Mouse (Mus musculus) hindbrain, postnatal 0 days (tissue): Measurements from ENCODE around the gene Fndc3b. TPM values are rescaled to one million over a fixed set of nuclear protein-coding genes. Genes with fewer than 3 reads are reported as not detected.

ENCODE experiments used
- ATAC-seq: fragments of 200-750 bp; cut with Nextera tagmentation; 2 replicates; pipeline ENCODE4 v1.8.0; 2017; ENCODE audit warnings: mild to moderate bottlenecking, moderate TSS enrichment, moderate library complexity
- DNase-seq: peaks from one replicate; pipeline ENCODE4 v3.0.0-alpha.2; 2015; ENCODE audit warnings: low spot score
- H3K27ac ChIP-seq: fragments of 300-500 bp; sonication (generic); 2 replicates; pipeline ENCODE4 v1.5.1; 2014; ENCODE audit warnings: mild to moderate bottlenecking
- H3K27me3 ChIP-seq: fragments of 300-500 bp; sonication (generic); 2 replicates; pipeline ENCODE4 v1.6.1; 2014; ENCODE audit warnings: low read length, mixed read lengths; ENCODE audit not compliant: insufficient read depth
- H3K36me3 ChIP-seq: fragments of 300-500 bp; sonication (generic); 2 replicates; pipeline ENCODE4 v1.6.1; 2014; ENCODE audit warnings: low read length, mixed read lengths; ENCODE audit not compliant: insufficient read depth
- H3K4me1 ChIP-seq: fragments of 300-500 bp; sonication (generic); 2 replicates; pipeline ENCODE4 v1.6.1; 2014; ENCODE audit warnings: antibody characterized with exemption, low read length, mixed read lengths; ENCODE audit not compliant: insufficient read depth
- H3K4me2 ChIP-seq: fragments of 300-500 bp; sonication (generic); 2 replicates; pipeline ENCODE4 v1.6.1; 2014; ENCODE audit warnings: low read depth, mild to moderate bottlenecking, low read length, moderate library complexity, mixed read lengths
- H3K4me3 ChIP-seq: fragments of 300-500 bp; sonication (generic); 2 replicates; pipeline ENCODE4 v1.5.1; 2014; ENCODE audit warnings: low read length
- H3K9ac ChIP-seq: fragments of 300-500 bp; sonication (generic); replicated peaks from 2 replicates; pipeline ENCODE4 v1.6.1; 2014; ENCODE audit warnings: mild to moderate bottlenecking, low read length, moderate library complexity, mixed read lengths
- H3K9me3 ChIP-seq: fragments of 300-500 bp; sonication (generic); 2 replicates; pipeline ENCODE4 v1.6.1; 2016; ENCODE audit warnings: low read length, mixed read lengths
- CTCF ChIP-seq: IDR thresholded peaks from 2 replicates; pipeline ENCODE4 v1.5.1; 2016; ENCODE audit warnings: antibody characterized with exemption, control low read depth, low read depth
- WGBS: fragments of 180-500 bp; shearing (Covaris S2); extraction: QIAGEN DNeasy Blood & Tissue Kit; methylation state at CpG from one replicate; pipeline ENCODE4 v1.1.7; 2014; 5-methylcytosine and 5-hydroxymethylcytosine counted together
- polyA plus RNA-seq: library from polyadenylated mRNA; unstranded; fragments of >200 nt; fragmentation: Nextera tagmentation; extraction: Ambion mirVana; gene quantifications from 2 replicates; pipeline ENCODE4 v1.2.1, GENCODE M21; 2015
- total RNA-seq: library from RNA; depleted of rRNA; stranded (reverse); fragments of >200 nt; gene quantifications from 2 replicates; pipeline ENCODE4 v1.2.3, GENCODE M21; 2014

The Fndc3b gene
- total and polyA plus RNA-seq, 2 experiments from 2014 or later = 4.6 to 16.0 TPM

DNA sequence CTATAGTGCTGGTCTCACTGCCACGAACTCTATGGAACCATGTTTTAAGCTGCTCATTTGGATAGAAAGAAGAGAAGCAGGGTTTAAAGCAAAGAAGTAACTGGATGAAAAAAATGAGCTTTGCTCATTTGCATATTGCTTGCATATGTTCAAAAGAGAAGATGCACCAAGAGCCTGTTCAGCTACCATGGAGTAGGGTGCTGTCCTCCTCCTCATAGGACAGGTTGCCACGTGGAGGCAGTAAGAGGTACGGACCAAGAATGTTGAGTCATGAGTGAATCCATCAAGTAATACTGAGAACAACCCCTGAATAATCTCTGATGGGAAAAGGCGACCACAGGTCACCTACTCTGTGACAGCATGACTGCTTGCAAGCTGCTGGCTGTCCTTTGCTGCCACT, 226.0 kb downstream of the Fndc3b start:
- Histone ChIP-seq H3K9me3 (no peaks in the 10 kb centered on the region), H3K4me3 (no peak overlapping the region), H3K4me2 (no peak overlapping the region), H3K9ac (no peak overlapping the region), H3K27me3 (no peaks in the 10 kb centered on the region), H3K4me1 (no peaks in the 10 kb centered on the region), H3K27ac (no peak overlapping the region), H3K36me3 (no peaks in the 10 kb centered on the region)
- DNase-seq (no peak), ATAC-seq (no peak)
- 89% methylated on average over 4 of the region's 4 CpGs for WGBS
- TF ChIP-seq CTCF = no peak

DNA sequence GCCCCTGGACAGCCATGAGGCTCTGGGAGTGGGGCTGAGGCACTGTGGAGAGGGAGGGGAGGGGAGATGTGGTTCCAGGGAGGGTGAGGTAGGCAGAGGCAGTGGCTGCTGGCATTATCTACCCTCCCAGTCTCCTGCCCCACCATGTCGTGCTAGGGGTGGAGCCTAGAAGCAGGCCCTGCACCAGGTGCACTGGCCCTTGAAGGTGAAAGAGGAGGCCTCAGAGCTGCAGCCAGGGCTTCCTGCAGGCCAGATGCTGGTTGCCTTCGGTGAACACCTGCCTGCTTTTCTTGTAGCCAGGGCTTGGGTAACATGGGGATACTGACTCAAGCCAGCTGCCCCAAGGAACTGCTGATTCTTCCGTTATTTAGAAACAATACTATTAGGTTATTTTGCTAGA, 226.4 kb downstream of the Fndc3b start:
- H3K27me3 ChIP-seq = no peaks in the 10 kb centered on the region
- H3K4me3 ChIP-seq = no peak overlapping the region
- H3K9ac ChIP-seq = no peak overlapping the region
- no peak for TF ChIP-seq CTCF
- no peaks in the 10 kb centered on the region for H3K9me3 ChIP-seq
- H3K27ac ChIP-seq = no peak overlapping the region
- H3K4me1 ChIP-seq = no peaks in the 10 kb centered on the region
- ATAC-seq (no peak), DNase-seq (no peak)
- H3K4me2 ChIP-seq = no peak overlapping the region
- no peaks in the 10 kb centered on the region for H3K36me3 ChIP-seq
- WGBS = 65% methylated on average over 3 of the region's 3 CpGs

DNA sequence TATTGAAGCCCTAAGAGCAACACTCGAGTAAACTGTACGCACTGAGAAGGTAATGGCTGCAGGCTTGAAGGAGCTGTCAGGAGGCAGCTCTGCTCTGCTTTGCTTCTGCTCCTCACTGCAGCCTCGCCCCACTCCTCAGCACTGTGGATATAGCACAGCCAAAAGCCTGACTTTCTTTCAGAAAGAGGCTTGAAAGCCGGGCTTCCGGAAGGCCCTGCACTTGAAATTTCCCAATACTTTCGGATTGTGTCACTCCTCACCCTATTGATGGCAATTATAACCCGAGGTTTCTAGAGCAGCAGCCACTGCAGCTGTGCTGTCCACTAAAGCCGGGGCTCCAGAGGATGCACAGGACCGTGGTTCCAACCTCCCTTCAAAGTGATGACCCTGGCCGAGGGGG, 227.3 kb downstream of the Fndc3b start:
- Histone ChIP-seq H3K27ac (no peak overlapping the region), H3K4me1 (no peaks in the 10 kb centered on the region), H3K9me3 (no peaks in the 10 kb centered on the region), H3K36me3 (no peaks in the 10 kb centered on the region), H3K4me3 (no peak overlapping the region), H3K27me3 (no peaks in the 10 kb centered on the region), H3K9ac (no peak overlapping the region), H3K4me2 (no peak overlapping the region)
- ATAC-seq (no peak), DNase-seq (no peak)
- no peak for TF ChIP-seq CTCF
- 91% methylated on average over 10 of the region's 10 CpGs for whole genome bisulfite sequencing

DNA sequence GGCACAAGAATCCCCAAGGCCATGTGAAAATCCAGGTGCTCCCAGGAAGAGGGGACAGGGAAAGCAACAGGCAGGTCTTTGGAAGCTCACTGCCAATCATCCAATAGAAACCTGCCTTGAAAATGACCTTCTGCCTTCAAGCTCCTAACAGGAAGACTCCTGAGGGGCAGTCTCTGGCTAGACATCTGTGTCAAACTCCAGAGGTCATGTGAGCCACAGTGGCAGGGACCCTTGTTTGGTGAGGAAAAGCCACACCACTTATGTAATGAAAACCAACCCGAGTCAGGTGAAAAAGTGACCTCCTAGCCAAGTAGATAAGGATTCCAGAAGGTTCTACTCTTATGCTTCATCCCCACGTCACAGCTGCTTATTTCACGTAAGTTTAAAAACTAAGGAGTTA, 227.8 kb downstream of the Fndc3b start:
- Histone ChIP-seq H3K4me1 (no peaks in the 10 kb centered on the region), H3K4me2 (no peak overlapping the region), H3K9ac (no peak overlapping the region), H3K36me3 (no peaks in the 10 kb centered on the region), H3K27ac (no peak overlapping the region), H3K9me3 (no peaks in the 10 kb centered on the region), H3K4me3 (no peak overlapping the region), H3K27me3 (no peaks in the 10 kb centered on the region)
- no peak for ATAC-seq
- TF ChIP-seq CTCF = no peak
- no peak for DNase-seq
- WGBS = 86% methylated on average over 3 of the region's 3 CpGs

DNA sequence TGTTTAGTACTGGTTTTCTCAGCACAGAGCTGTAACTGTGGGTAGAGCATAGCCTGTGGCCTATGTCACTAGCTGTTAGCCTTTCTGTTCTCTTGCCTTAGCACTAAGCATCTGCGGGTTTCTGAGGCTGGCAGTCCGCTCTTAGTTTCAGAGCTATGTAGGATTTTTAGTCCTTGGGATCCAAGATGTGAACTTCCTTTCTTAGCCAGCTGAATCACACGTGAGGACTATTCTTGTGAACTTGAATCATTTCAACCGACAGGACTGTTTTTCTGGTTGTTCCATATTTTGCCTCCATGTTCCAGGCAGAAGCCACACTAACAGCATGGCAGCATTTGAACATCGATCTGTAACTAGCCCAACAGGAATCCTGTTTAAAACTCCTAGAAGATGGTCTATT, 229.4 kb downstream of the Fndc3b start:
- H3K4me3 ChIP-seq = no peak overlapping the region
- 95% methylated on average over 5 of the region's 5 CpGs for WGBS
- no peak overlapping the region for H3K4me2 ChIP-seq
- no peaks in the 10 kb centered on the region for H3K36me3 ChIP-seq
- DNase-seq (no peak), ATAC-seq (no peak)
- no peaks in the 10 kb centered on the region for H3K4me1 ChIP-seq
- H3K27ac ChIP-seq = no peak overlapping the region
- no peak for TF ChIP-seq CTCF
- H3K27me3 ChIP-seq = no peaks in the 10 kb centered on the region
- no peaks in the 10 kb centered on the region for H3K9me3 ChIP-seq
- no peak overlapping the region for H3K9ac ChIP-seq

DNA sequence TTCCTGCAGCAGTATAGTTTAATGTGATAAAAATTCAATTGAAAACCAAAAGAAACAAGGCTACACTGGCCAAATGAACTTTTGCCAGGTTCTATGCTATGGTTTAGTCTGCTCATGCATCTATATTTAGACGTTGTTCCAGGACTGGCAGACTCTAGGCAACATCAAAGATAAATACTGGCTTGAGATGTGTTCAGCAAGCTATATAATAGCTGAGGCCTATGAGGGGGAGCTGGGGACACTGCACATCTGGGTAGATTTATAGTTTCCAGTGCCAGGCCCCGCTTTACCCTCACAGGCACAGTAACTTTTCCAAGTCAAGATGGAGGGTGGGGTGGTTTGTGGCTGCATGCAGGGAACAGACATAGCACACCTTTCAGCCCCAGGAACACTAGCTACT, 231.7 kb downstream of the Fndc3b start:
- TF ChIP-seq CTCF = no peak
- 69% methylated on average over 2 of the region's 2 CpGs for WGBS
- ATAC-seq (no peak), DNase-seq (no peak)
- Histone ChIP-seq H3K9me3 (no peaks in the 10 kb centered on the region), H3K4me1 (no peaks in the 10 kb centered on the region), H3K9ac (no peak overlapping the region), H3K36me3 (no peaks in the 10 kb centered on the region), H3K27ac (no peak overlapping the region), H3K27me3 (no peaks in the 10 kb centered on the region), H3K4me2 (no peak overlapping the region), H3K4me3 (no peak overlapping the region)

DNA sequence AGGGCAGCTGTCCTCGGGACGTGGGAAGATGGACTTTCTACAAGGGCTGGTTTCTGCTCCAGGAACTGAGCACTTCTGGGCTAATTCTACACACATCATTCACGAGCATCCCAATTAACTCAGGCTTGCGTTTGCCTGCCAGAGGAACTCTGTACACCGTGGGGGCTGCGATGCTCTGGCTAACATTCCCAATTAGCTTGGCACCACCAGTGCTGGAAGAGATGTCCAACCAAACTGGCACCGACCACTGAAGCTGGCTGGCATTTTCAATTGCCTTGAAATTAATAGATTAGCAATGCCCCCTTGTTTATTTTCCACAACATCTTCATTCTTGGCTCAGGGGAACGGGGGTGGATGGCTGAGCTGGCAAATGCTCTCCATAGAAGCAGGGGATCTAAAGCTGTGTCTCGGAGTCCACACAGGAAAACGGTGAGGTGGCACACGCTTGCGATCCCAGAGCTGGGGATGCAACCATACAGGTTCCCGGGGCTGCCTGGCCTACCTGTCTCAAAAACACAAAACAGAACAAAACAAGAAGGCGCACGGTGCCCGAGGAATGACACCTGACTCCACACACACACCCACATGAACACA, 232.4 kb downstream of the Fndc3b start:
- peak overlapping the region; percentile 41; the same call in 1 of the 2 replicates for H3K27ac ChIP-seq
- H3K27me3 ChIP-seq = no peaks in the 10 kb centered on the region
- no peaks in the 10 kb centered on the region for H3K4me1 ChIP-seq
- no peak overlapping the region for H3K4me3 ChIP-seq
- no peaks in the 10 kb centered on the region for H3K36me3 ChIP-seq
- peak; percentile 78 for DNase-seq
- 49% methylated on average over 16 of the region's 16 CpGs for WGBS
- TF ChIP-seq CTCF = no peak
- no peaks in the 10 kb centered on the region for H3K9me3 ChIP-seq
- no peak overlapping the region for H3K9ac ChIP-seq
- no peak overlapping the region for H3K4me2 ChIP-seq
- peak; percentile 58 for ATAC-seq
